Mouse (Mus musculus): ENCODE data around the gene Tomm20l. TPM values are rescaled to one million over a fixed set of nuclear protein-coding genes. Genes with fewer than 3 reads are reported as not detected.

Gene Tomm20l
- total and polyA plus RNA-seq, 2 experiments from 2014 or later: not detected

GRCm38 (mm10) chr12:71157974-71158373, 46.7 kb downstream of the Tomm20l start:
- TF ChIP-seq CTCF (IDR thresholded peaks at IDR 0.05): no peak
- Histone ChIP-seq H3K4me2 (ENCODE audit: low read depth, low read length, poor library complexity, severe bottlenecking) (no peak overlapping the region), H3K9me3 (ENCODE audit: low read length) (no peaks in the 10 kb centered on the region), H3K4me1 (ENCODE audit: insufficient read depth, low read length) (no peaks in the 10 kb centered on the region), H3K4me3 (ENCODE audit: low read depth, low read length) (no peak overlapping the region), H3K36me3 (ENCODE audit: insufficient read depth, low read length) (peaks cover 29% of the 10 kb centered on the region), H3K27ac (ENCODE audit: low read depth, low read length) (no peak overlapping the region), H3K27me3 (ENCODE audit: insufficient read depth, low read length) (no peaks in the 10 kb centered on the region), H3K9ac (replicated peaks; ENCODE audit: low read length, poor library complexity, severe bottlenecking) (no peak overlapping the region)
- DNase-seq (ENCODE audit: low spot score) (no peak), ATAC-seq (ENCODE audit: low FRiP score) (no peak)
- 92% methylated on average over 6 of the region's 6 CpGs for WGBS

- H3K4me3 ChIP-seq (ENCODE audit: low read depth, low read length): no peak overlapping the region
- no peak overlapping the region for H3K4me2 ChIP-seq (ENCODE audit: low read depth, low read length, poor library complexity, severe bottlenecking)
- H3K27me3 ChIP-seq (ENCODE audit: insufficient read depth, low read length): no peaks in the 10 kb centered on the region
- no peak overlapping the region for H3K9ac ChIP-seq (replicated peaks; ENCODE audit: low read length, poor library complexity, severe bottlenecking)
- H3K4me1 ChIP-seq (ENCODE audit: insufficient read depth, low read length): no peaks in the 10 kb centered on the region
- no peak overlapping the region for H3K27ac ChIP-seq (ENCODE audit: low read depth, low read length)
- WGBS: 96% methylated on average over 9 of the region's 9 CpGs
- TF ChIP-seq CTCF (IDR thresholded peaks at IDR 0.05): no peak
- H3K9me3 ChIP-seq (ENCODE audit: low read length): no peaks in the 10 kb centered on the region
- peaks cover 25% of the 10 kb centered on the region for H3K36me3 ChIP-seq (ENCODE audit: insufficient read depth, low read length)
- DNase-seq (ENCODE audit: low spot score) (no peak), ATAC-seq (ENCODE audit: low FRiP score) (no peak)
Measured at GRCm38 (mm10) chr12:71164410-71164809, 53.2 kb downstream of the Tomm20l start.

GRCm38 (mm10) chr12:71169911-71170310, 58.7 kb downstream of the Tomm20l start:
- ATAC-seq (ENCODE audit: low FRiP score) (no peak), DNase-seq (ENCODE audit: low spot score) (no peak)
- Histone ChIP-seq H3K4me2 (ENCODE audit: low read depth, low read length, poor library complexity, severe bottlenecking) (no peak overlapping the region), H3K27ac (ENCODE audit: low read depth, low read length) (no peak overlapping the region), H3K9ac (replicated peaks; ENCODE audit: low read length, poor library complexity, severe bottlenecking) (no peak overlapping the region), H3K4me3 (ENCODE audit: low read depth, low read length) (no peak overlapping the region), H3K9me3 (ENCODE audit: low read length) (no peaks in the 10 kb centered on the region), H3K4me1 (ENCODE audit: insufficient read depth, low read length) (no peaks in the 10 kb centered on the region), H3K36me3 (ENCODE audit: insufficient read depth, low read length) (peaks cover 26% of the 10 kb centered on the region), H3K27me3 (ENCODE audit: insufficient read depth, low read length) (no peaks in the 10 kb centered on the region)
- 91% methylated on average over 1 of the region's 1 CpGs for WGBS
- TF ChIP-seq CTCF (IDR thresholded peaks at IDR 0.05): no peak

Other genes starting within 250 kb of the Tomm20l start
- 132 and 144 TPM in 2 replicates for gene Actr10, start 173.6 kb upstream of the Tomm20l start, total RNA-seq (2014; rRNA removed)
- 164 and 171 TPM in 2 replicates for gene Actr10, start 173.6 kb upstream of the Tomm20l start, polyA plus RNA-seq (2015; fragmentation: Nextera tagmentation; extraction: Ambion mirVana)
- gene Psma3, start 136.8 kb upstream of the Tomm20l start, total RNA-seq (2014; rRNA removed): 116 and 131 TPM in 2 replicates
- gene Psma3, start 136.8 kb upstream of the Tomm20l start, polyA plus RNA-seq (2015; fragmentation: Nextera tagmentation; extraction: Ambion mirVana): 505 and 509 TPM in 2 replicates
- gene Arid4a, start 95.4 kb upstream of the Tomm20l start, total RNA-seq (2014; rRNA removed): 11.0 and 11.1 TPM in 2 replicates
- 40.0 and 43.4 TPM in 2 replicates for gene Arid4a, start 95.4 kb upstream of the Tomm20l start, polyA plus RNA-seq (2015; fragmentation: Nextera tagmentation; extraction: Ambion mirVana)
- 61.7 and 108 TPM in 2 replicates for gene Timm9, start 25.3 kb downstream of the Tomm20l start, total RNA-seq (2014; rRNA removed)
- gene Timm9, start 25.3 kb downstream of the Tomm20l start, polyA plus RNA-seq (2015; fragmentation: Nextera tagmentation; extraction: Ambion mirVana): 137 and 146 TPM in 2 replicates
- gene 2700049A03Rik, start 25.4 kb downstream of the Tomm20l start, total RNA-seq (2014; rRNA removed): 8.1 and 8.2 TPM in 2 replicates
- gene 2700049A03Rik, start 25.4 kb downstream of the Tomm20l start, polyA plus RNA-seq (2015; fragmentation: Nextera tagmentation; extraction: Ambion mirVana): 6.1 and 7.1 TPM in 2 replicates
- 63.8 and 64.9 TPM in 2 replicates for gene Dact1, start 198.5 kb downstream of the Tomm20l start, total RNA-seq (2014; rRNA removed)
- 14.2 and 16.4 TPM in 2 replicates for gene Dact1, start 198.5 kb downstream of the Tomm20l start, polyA plus RNA-seq (2015; fragmentation: Nextera tagmentation; extraction: Ambion mirVana)